Mouse (Mus musculus): ENCODE data around the gene L3mbtl4. TPM values are rescaled to one million over a fixed set of nuclear protein-coding genes. Genes with fewer than 3 reads are reported as not detected.

L3mbtl4 gene
- polyA plus RNA-seq, 1 experiment from 2014 or later, result 6.6 TPM

GRCm38 (mm10) chr17:68591619-68592018 lies 318.0 kb downstream of the L3mbtl4 start:
- no peak for ATAC-seq
- Histone ChIP-seq H3K9me3 (ENCODE audit: control insufficient read depth, low read length) (0 out of 2 replicates have a peak, but pooled peaks cover 2% of the 10 kb centered on the region), H3K4me2 (ENCODE audit: low read length) (no peak overlapping the region), H3K36me3 (ENCODE audit: control insufficient read depth, insufficient read depth, low read length) (no peaks in the 10 kb centered on the region), H3K27ac (ENCODE audit: low read depth, low read length) (no peak overlapping the region), H3K9ac (ENCODE audit: low read depth, low read length) (no peak overlapping the region), H3K4me1 (ENCODE audit: control insufficient read depth, insufficient read depth, low read depth, low read length) (no peaks in the 10 kb centered on the region), H3K27me3 (replicated peaks; ENCODE audit: control insufficient read depth, insufficient read depth, low read length) (no peaks in the 10 kb centered on the region), H3K4me3 (ENCODE audit: low read length) (no peak overlapping the region)
- WGBS, result 68% methylated on average over 4 of the region's 4 CpGs

GRCm38 (mm10) chr17:68602744-68603143 lies 329.1 kb downstream of the L3mbtl4 start:
- WGBS, result 72% methylated on average over 4 of the region's 4 CpGs
- ATAC-seq, result no peak
- H3K9ac ChIP-seq (ENCODE audit: low read depth, low read length), result no peak overlapping the region
- no peaks in the 10 kb centered on the region for H3K4me1 ChIP-seq (ENCODE audit: control insufficient read depth, insufficient read depth, low read depth, low read length)
- no peaks in the 10 kb centered on the region for H3K27me3 ChIP-seq (replicated peaks; ENCODE audit: control insufficient read depth, insufficient read depth, low read length)
- no peaks in the 10 kb centered on the region for H3K36me3 ChIP-seq (ENCODE audit: control insufficient read depth, insufficient read depth, low read length)
- no peak overlapping the region for H3K4me3 ChIP-seq (ENCODE audit: low read length)
- H3K9me3 ChIP-seq (ENCODE audit: control insufficient read depth, low read length), result no peaks in the 10 kb centered on the region
- H3K4me2 ChIP-seq (ENCODE audit: low read length), result no peak overlapping the region
- H3K27ac ChIP-seq (ENCODE audit: low read depth, low read length), result no peak overlapping the region

- no peak overlapping the region for H3K27ac ChIP-seq (ENCODE audit: low read depth, low read length)
- H3K4me3 ChIP-seq (ENCODE audit: low read length), result no peak overlapping the region
- no peak overlapping the region for H3K4me2 ChIP-seq (ENCODE audit: low read length)
- H3K27me3 ChIP-seq (replicated peaks; ENCODE audit: control insufficient read depth, insufficient read depth, low read length), result no peaks in the 10 kb centered on the region
- H3K9ac ChIP-seq (ENCODE audit: low read depth, low read length), result no peak overlapping the region
- ATAC-seq, result no peak
- no peaks in the 10 kb centered on the region for H3K9me3 ChIP-seq (ENCODE audit: control insufficient read depth, low read length)
- no peaks in the 10 kb centered on the region for H3K36me3 ChIP-seq (ENCODE audit: control insufficient read depth, insufficient read depth, low read length)
- 57% methylated on average over 6 of the region's 6 CpGs for WGBS
- H3K4me1 ChIP-seq (ENCODE audit: control insufficient read depth, insufficient read depth, low read depth, low read length), result peaks cover 3% of the 10 kb centered on the region
Measured at GRCm38 (mm10) chr17:68607691-68608090, 334.1 kb downstream of the L3mbtl4 start.

- 0 out of 2 replicates have a peak overlapping the region, but pooled peaks have one; percentile 20 for H3K27ac ChIP-seq (ENCODE audit: low read depth, low read length)
- H3K9me3 ChIP-seq (ENCODE audit: control insufficient read depth, low read length), result no peaks in the 10 kb centered on the region
- ATAC-seq, result peak; percentile 84
- no peaks in the 10 kb centered on the region for H3K27me3 ChIP-seq (replicated peaks; ENCODE audit: control insufficient read depth, insufficient read depth, low read length)
- no peak overlapping the region for H3K9ac ChIP-seq (ENCODE audit: low read depth, low read length)
- peaks cover 3% of the 10 kb centered on the region for H3K4me1 ChIP-seq (ENCODE audit: control insufficient read depth, insufficient read depth, low read depth, low read length)
- WGBS, result 54% methylated on average over 6 of the region's 6 CpGs
- H3K4me3 ChIP-seq (ENCODE audit: low read length), result no peak overlapping the region
- no peak overlapping the region for H3K4me2 ChIP-seq (ENCODE audit: low read length)
- H3K36me3 ChIP-seq (ENCODE audit: control insufficient read depth, insufficient read depth, low read length), result no peaks in the 10 kb centered on the region
Measured at GRCm38 (mm10) chr17:68611247-68611646, 337.6 kb downstream of the L3mbtl4 start.

- ATAC-seq, result no peak
- H3K9me3 ChIP-seq (ENCODE audit: control insufficient read depth, low read length), result no peaks in the 10 kb centered on the region
- H3K9ac ChIP-seq (ENCODE audit: low read depth, low read length), result no peak overlapping the region
- H3K4me1 ChIP-seq (ENCODE audit: control insufficient read depth, insufficient read depth, low read depth, low read length), result no peaks in the 10 kb centered on the region
- no peaks in the 10 kb centered on the region for H3K27me3 ChIP-seq (replicated peaks; ENCODE audit: control insufficient read depth, insufficient read depth, low read length)
- no peak overlapping the region for H3K27ac ChIP-seq (ENCODE audit: low read depth, low read length)
- H3K4me2 ChIP-seq (ENCODE audit: low read length), result no peak overlapping the region
- H3K36me3 ChIP-seq (ENCODE audit: control insufficient read depth, insufficient read depth, low read length), result no peaks in the 10 kb centered on the region
- no peak overlapping the region for H3K4me3 ChIP-seq (ENCODE audit: low read length)
- 90% methylated on average over 4 of the region's 4 CpGs for WGBS
Measured at GRCm38 (mm10) chr17:68625281-68625680, 351.7 kb downstream of the L3mbtl4 start.

- Histone ChIP-seq H3K27ac (ENCODE audit: low read depth, low read length) (no peak overlapping the region), H3K27me3 (replicated peaks; ENCODE audit: control insufficient read depth, insufficient read depth, low read length) (no peaks in the 10 kb centered on the region), H3K36me3 (ENCODE audit: control insufficient read depth, insufficient read depth, low read length) (no peaks in the 10 kb centered on the region), H3K9me3 (ENCODE audit: control insufficient read depth, low read length) (no peaks in the 10 kb centered on the region), H3K4me1 (ENCODE audit: control insufficient read depth, insufficient read depth, low read depth, low read length) (no peaks in the 10 kb centered on the region), H3K4me3 (ENCODE audit: low read length) (no peak overlapping the region), H3K4me2 (ENCODE audit: low read length) (no peak overlapping the region), H3K9ac (ENCODE audit: low read depth, low read length) (no peak overlapping the region)
- ATAC-seq, result no peak
- WGBS, result 84% methylated on average over 7 of the region's 7 CpGs
Measured at GRCm38 (mm10) chr17:68629631-68630426, 356.2 kb downstream of the L3mbtl4 start.

- ATAC-seq, result no peak
- no peaks in the 10 kb centered on the region for H3K9me3 ChIP-seq (ENCODE audit: control insufficient read depth, low read length)
- no peak overlapping the region for H3K4me3 ChIP-seq (ENCODE audit: low read length)
- H3K4me1 ChIP-seq (ENCODE audit: control insufficient read depth, insufficient read depth, low read depth, low read length), result no peaks in the 10 kb centered on the region
- WGBS, result 88% methylated on average over 8 of the region's 8 CpGs
- no peak overlapping the region for H3K4me2 ChIP-seq (ENCODE audit: low read length)
- no peak overlapping the region for H3K27ac ChIP-seq (ENCODE audit: low read depth, low read length)
- H3K36me3 ChIP-seq (ENCODE audit: control insufficient read depth, insufficient read depth, low read length), result no peaks in the 10 kb centered on the region
- H3K27me3 ChIP-seq (replicated peaks; ENCODE audit: control insufficient read depth, insufficient read depth, low read length), result no peaks in the 10 kb centered on the region
- no peak overlapping the region for H3K9ac ChIP-seq (ENCODE audit: low read depth, low read length)
Measured at GRCm38 (mm10) chr17:68631396-68631795, 357.8 kb downstream of the L3mbtl4 start.

- Histone ChIP-seq H3K36me3 (ENCODE audit: control insufficient read depth, insufficient read depth, low read length) (no peaks in the 10 kb centered on the region), H3K4me3 (ENCODE audit: low read length) (no peak overlapping the region), H3K9ac (ENCODE audit: low read depth, low read length) (no peak overlapping the region), H3K27me3 (replicated peaks; ENCODE audit: control insufficient read depth, insufficient read depth, low read length) (no peaks in the 10 kb centered on the region), H3K27ac (ENCODE audit: low read depth, low read length) (no peak overlapping the region), H3K9me3 (ENCODE audit: control insufficient read depth, low read length) (no peaks in the 10 kb centered on the region), H3K4me2 (ENCODE audit: low read length) (no peak overlapping the region), H3K4me1 (ENCODE audit: control insufficient read depth, insufficient read depth, low read depth, low read length) (no peaks in the 10 kb centered on the region)
- no peak for ATAC-seq
- WGBS, result 80% methylated on average over 6 of the region's 6 CpGs
Measured at GRCm38 (mm10) chr17:68640187-68640586, 366.6 kb downstream of the L3mbtl4 start.

- H3K4me2 ChIP-seq (ENCODE audit: low read length), result no peak overlapping the region
- H3K9me3 ChIP-seq (ENCODE audit: control insufficient read depth, low read length), result no peaks in the 10 kb centered on the region
- no peak overlapping the region for H3K4me3 ChIP-seq (ENCODE audit: low read length)
- no peaks in the 10 kb centered on the region for H3K36me3 ChIP-seq (ENCODE audit: control insufficient read depth, insufficient read depth, low read length)
- ATAC-seq, result no peak
- H3K9ac ChIP-seq (ENCODE audit: low read depth, low read length), result no peak overlapping the region
- WGBS, result 81% methylated on average over 5 of the region's 5 CpGs
- H3K27ac ChIP-seq (ENCODE audit: low read depth, low read length), result no peak overlapping the region
- H3K4me1 ChIP-seq (ENCODE audit: control insufficient read depth, insufficient read depth, low read depth, low read length), result no peaks in the 10 kb centered on the region
- H3K27me3 ChIP-seq (replicated peaks; ENCODE audit: control insufficient read depth, insufficient read depth, low read length), result no peaks in the 10 kb centered on the region
Measured at GRCm38 (mm10) chr17:68642521-68643088, 369.0 kb downstream of the L3mbtl4 start.

All from hindbrain, embryonic 16.5 days (tissue).